Mouse (Mus musculus): Measurements from ENCODE around the gene Mertk.

DNA sequence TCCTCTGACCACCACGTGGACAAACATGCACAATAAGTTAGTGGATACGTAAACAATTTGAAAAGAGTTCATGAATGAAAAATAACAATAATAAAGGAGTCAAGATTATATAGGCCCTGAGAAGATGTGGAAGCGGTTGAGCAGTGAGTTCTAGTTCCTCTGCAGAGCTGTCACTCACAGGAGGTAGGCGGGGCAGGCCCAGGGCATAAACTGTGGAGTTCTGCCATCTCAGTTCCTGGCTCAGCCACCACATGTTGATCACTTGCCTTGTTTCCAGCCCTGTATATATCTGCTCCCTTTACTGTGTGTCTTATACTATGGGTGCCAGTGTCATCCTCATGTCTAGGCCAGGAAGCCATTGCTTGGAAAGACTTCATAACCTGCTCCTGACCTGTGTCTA, 104.7 kb downstream of the Mertk start:
- TF ChIP-seq CTCF (IDR thresholded peaks at IDR 0.05; ENCODE audit: extremely low read depth, insufficient read length, insufficient replicate concordance, low read depth, low read length) (no peak), POLR2A (IDR thresholded peaks at IDR 0.05; ENCODE audit: low read depth, low read length) (no peak)

Measured in small intestine, adult 2 months (tissue).